Mouse (Mus musculus): ENCODE results near the gene Col2a1.

Gene Col2a1

GRCm38 (mm10) chr15:97956416-97956815 is 48.1 kb downstream of the Col2a1 start:
- no peak for DNase-seq

- no peak for DNase-seq
Measured at GRCm38 (mm10) chr15:97955742-97956141, 48.8 kb downstream of the Col2a1 start.

GRCm38 (mm10) chr15:97955286-97955685 is 49.2 kb downstream of the Col2a1 start:
- DNase-seq = no peak

- no peak for DNase-seq
Measured at GRCm38 (mm10) chr15:97954671-97955070, 49.8 kb downstream of the Col2a1 start.

- DNase-seq = no peak
Measured at GRCm38 (mm10) chr15:97952889-97953189, 51.7 kb downstream of the Col2a1 start.

GRCm38 (mm10) chr15:97952137-97952888 is 52.2 kb downstream of the Col2a1 start:
- peak in 1 of 2 experiments; percentile 55 for DNase-seq

- no peak for DNase-seq
Measured at GRCm38 (mm10) chr15:97950240-97950639, 54.3 kb downstream of the Col2a1 start.

GRCm38 (mm10) chr15:97949706-97950105 is 54.8 kb downstream of the Col2a1 start:
- no peak for DNase-seq

GRCm38 (mm10) chr15:97948720-97949119 is 55.8 kb downstream of the Col2a1 start:
- no peak for DNase-seq

GRCm38 (mm10) chr15:97945656-97946315 is 58.7 kb downstream of the Col2a1 start:
- no peak for DNase-seq

GRCm38 (mm10) chr15:97944919-97945574 is 59.4 kb downstream of the Col2a1 start:
- no peak for DNase-seq

GRCm38 (mm10) chr15:97943356-97943755 is 61.1 kb downstream of the Col2a1 start:
- DNase-seq = no peak

GRCm38 (mm10) chr15:97942538-97942937 is 62.0 kb downstream of the Col2a1 start:
- DNase-seq = no peak

GRCm38 (mm10) chr15:97941306-97941705 is 63.2 kb downstream of the Col2a1 start:
- DNase-seq = no peak

- DNase-seq = no peak
Measured at GRCm38 (mm10) chr15:97940088-97940487, 64.4 kb downstream of the Col2a1 start.

GRCm38 (mm10) chr15:97938580-97938979 is 65.9 kb downstream of the Col2a1 start:
- no peak for DNase-seq

- no peak for DNase-seq
Measured at GRCm38 (mm10) chr15:97932441-97932840, 72.1 kb downstream of the Col2a1 start.

GRCm38 (mm10) chr15:97929259-97929824 is 75.2 kb downstream of the Col2a1 start:
- no peak for DNase-seq

- DNase-seq = no peak
Measured at GRCm38 (mm10) chr15:97927821-97928220, 76.7 kb downstream of the Col2a1 start.

GRCm38 (mm10) chr15:97927018-97927417 is 77.5 kb downstream of the Col2a1 start:
- DNase-seq = no peak
